Mouse (Mus musculus) lung, embryonic 15.5 days (tissue): ENCODE measurements around the gene Calhm5. TPM values are rescaled to one million over a fixed set of nuclear protein-coding genes. Genes with fewer than 3 reads are reported as not detected.

Source experiments
- ATAC-seq: fragments of 200-750 bp; cut with Nextera tagmentation; 2 replicates; pipeline ENCODE4 v1.8.0; 2017; ENCODE audit warnings: moderate number of reproducible peaks, borderline replicate concordance; ENCODE audit not compliant: low FRiP score, low TSS enrichment; ENCODE audit errors: extremely low read depth
- H3K27ac ChIP-seq: fragments of 300-500 bp; sonication (generic); 2 replicates; pipeline ENCODE4 v1.5.1; 2015; ENCODE audit warnings: moderate library complexity, mild to moderate bottlenecking, inconsistent platforms
- H3K27me3 ChIP-seq: fragments of 300-500 bp; sonication (generic); 2 replicates; pipeline ENCODE4 v1.6.1; 2015; ENCODE audit warnings: inconsistent platforms
- H3K36me3 ChIP-seq: fragments of 300-500 bp; sonication (generic); 2 replicates; pipeline ENCODE4 v1.6.1; 2015; ENCODE audit warnings: inconsistent platforms
- H3K4me1 ChIP-seq: fragments of 300-500 bp; sonication (generic); 2 replicates; pipeline ENCODE4 v1.6.1; 2015; ENCODE audit warnings: inconsistent platforms
- H3K4me2 ChIP-seq: fragments of 300-500 bp; sonication (generic); 2 replicates; pipeline ENCODE4 v1.6.1; 2015; ENCODE audit warnings: inconsistent platforms, mild to moderate bottlenecking, moderate library complexity
- H3K4me3 ChIP-seq: fragments of 300-500 bp; sonication (generic); 2 replicates; pipeline ENCODE4 v1.5.1; 2015; ENCODE audit warnings: mild to moderate bottlenecking, inconsistent platforms
- H3K9ac ChIP-seq: fragments of 300-500 bp; sonication (generic); 2 replicates; pipeline ENCODE4 v1.6.1; 2015; ENCODE audit warnings: inconsistent platforms
- H3K9me3 ChIP-seq: fragments of 300-500 bp; sonication (generic); 2 replicates; pipeline ENCODE4 v1.6.1; 2016; ENCODE audit warnings: inconsistent platforms
- WGBS: fragments of 180-500 bp; shearing (Covaris S2); methylation state at CpG from one replicate; pipeline ENCODE4 v1.1.7; 2015; 5-methylcytosine and 5-hydroxymethylcytosine counted together
- polyA plus RNA-seq: library from polyadenylated mRNA; unstranded; fragments of >200 nt; fragmentation: Nextera tagmentation; extraction: Ambion mirVana; gene quantifications from 2 replicates; pipeline ENCODE4 v1.2.1, GENCODE M21; 2015

Gene Calhm5
- polyA plus RNA-seq: 0.65 and 0.96 TPM in 2 replicates

DNA sequence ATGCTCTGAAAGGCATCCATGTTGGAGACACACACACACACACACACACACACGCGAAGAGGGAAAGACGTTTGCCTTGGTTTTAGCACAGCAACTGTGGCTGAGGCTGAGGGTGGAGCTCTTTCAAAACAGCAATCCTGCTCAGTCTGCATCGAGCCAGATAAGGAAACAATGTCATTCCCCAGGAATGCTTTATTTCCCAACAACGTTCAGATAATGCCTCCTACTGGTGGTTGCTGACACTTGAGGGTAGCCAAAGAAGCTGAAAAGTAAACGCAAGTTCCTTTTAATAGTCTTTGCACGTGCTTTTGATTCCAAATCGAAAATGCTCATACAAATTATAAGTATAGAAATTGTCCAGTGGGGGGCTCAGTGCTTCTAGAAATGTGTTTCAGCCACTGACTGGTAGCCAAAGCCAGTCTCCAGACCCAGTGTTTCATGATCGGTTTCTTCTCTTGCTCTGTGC lies at the start of gene Calhm5:
Gene Calhm5, minus strand, starts transcription at position 102 of the 466 bp plus-strand sequence.
- 10% methylated on average over 9 of the region's 9 CpGs for WGBS
- Histone ChIP-seq H3K4me3 (peak within 1 kb of the TSS; percentile 28), H3K4me2 (peak within 1 kb of the TSS; percentile 50), H3K27me3 (no peaks in the 10 kb centered on the region), H3K4me1 (no peaks in the 10 kb centered on the region; the same call in 1 of the 2 replicates), H3K27ac (peak within 1 kb of the TSS; percentile 37; the same call in 1 of the 2 replicates), H3K36me3 (no peaks in the 10 kb centered on the region), H3K9ac (peak within 1 kb of the TSS; percentile 22; the same call in 1 of the 2 replicates), H3K9me3 (no peaks in the 10 kb centered on the region)
- ATAC-seq: peak; percentile 87; the same call in 1 of the 2 replicates

- 88% methylated on average over 2 of the region's 2 CpGs for WGBS
Observed at GRCm38 (mm10) chr10:34141693-34142092, 45.4 kb upstream of the Calhm5 start.

GRCm38 (mm10) chr10:34139768-34140167 lies 43.4 kb upstream of the Calhm5 start:
- Histone ChIP-seq H3K4me2 (no peak overlapping the region), H3K27ac (no peak overlapping the region), H3K36me3 (no peaks in the 10 kb centered on the region), H3K9me3 (no peaks in the 10 kb centered on the region), H3K9ac (no peak overlapping the region), H3K4me1 (no peaks in the 10 kb centered on the region), H3K27me3 (no peaks in the 10 kb centered on the region), H3K4me3 (no peak overlapping the region)
- ATAC-seq: no peak
- 58% methylated on average over 4 of the region's 4 CpGs for WGBS

More at GRCm38 (mm10) chr10:34141693-34142092, 45.4 kb upstream of the Calhm5 start:
- Histone ChIP-seq H3K27me3 (no peaks in the 10 kb centered on the region), H3K4me3 (no peak overlapping the region), H3K4me1 (no peaks in the 10 kb centered on the region), H3K4me2 (no peak overlapping the region), H3K9me3 (no peaks in the 10 kb centered on the region), H3K27ac (no peak overlapping the region), H3K36me3 (no peaks in the 10 kb centered on the region), H3K9ac (no peak overlapping the region)
- no peak for ATAC-seq

DNA sequence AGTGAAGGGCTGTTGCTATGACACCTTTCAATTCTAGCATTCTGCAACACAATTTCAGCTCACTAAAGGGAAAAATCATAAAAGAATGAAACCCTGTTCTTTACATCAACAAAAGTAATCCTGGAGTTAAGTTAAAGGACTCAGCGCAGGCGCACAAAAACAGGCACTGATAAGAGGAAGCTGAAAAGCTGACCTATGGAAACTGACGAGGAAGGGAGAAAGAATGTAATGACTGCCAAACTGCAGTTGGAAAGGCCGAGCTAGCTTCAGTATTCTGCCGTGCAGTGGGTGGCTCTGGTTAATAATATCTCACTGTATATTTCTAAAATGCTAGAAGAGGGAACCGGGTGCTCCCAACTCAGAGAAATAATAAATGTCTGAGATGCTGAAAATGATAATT lies 41.7 kb upstream of the Calhm5 start:
- no peak overlapping the region for H3K4me3 ChIP-seq
- ATAC-seq: no peak
- H3K9ac ChIP-seq: no peak overlapping the region
- no peaks in the 10 kb centered on the region for H3K4me1 ChIP-seq
- H3K27ac ChIP-seq: no peak overlapping the region
- no peaks in the 10 kb centered on the region for H3K36me3 ChIP-seq
- no peaks in the 10 kb centered on the region for H3K27me3 ChIP-seq
- H3K4me2 ChIP-seq: no peak overlapping the region
- no peaks in the 10 kb centered on the region for H3K9me3 ChIP-seq
- whole genome bisulfite sequencing: 36% methylated on average over 6 of the region's 6 CpGs

GRCm38 (mm10) chr10:34136432-34136831 lies 40.1 kb upstream of the Calhm5 start:
- no peaks in the 10 kb centered on the region for H3K36me3 ChIP-seq
- H3K27me3 ChIP-seq: no peaks in the 10 kb centered on the region
- no peaks in the 10 kb centered on the region for H3K4me1 ChIP-seq
- no peak for ATAC-seq
- H3K4me2 ChIP-seq: no peak overlapping the region
- H3K4me3 ChIP-seq: no peak overlapping the region
- WGBS: 22% methylated on average over 6 of the region's 6 CpGs
- no peaks in the 10 kb centered on the region for H3K9me3 ChIP-seq
- no peak overlapping the region for H3K9ac ChIP-seq
- no peak overlapping the region for H3K27ac ChIP-seq

DNA sequence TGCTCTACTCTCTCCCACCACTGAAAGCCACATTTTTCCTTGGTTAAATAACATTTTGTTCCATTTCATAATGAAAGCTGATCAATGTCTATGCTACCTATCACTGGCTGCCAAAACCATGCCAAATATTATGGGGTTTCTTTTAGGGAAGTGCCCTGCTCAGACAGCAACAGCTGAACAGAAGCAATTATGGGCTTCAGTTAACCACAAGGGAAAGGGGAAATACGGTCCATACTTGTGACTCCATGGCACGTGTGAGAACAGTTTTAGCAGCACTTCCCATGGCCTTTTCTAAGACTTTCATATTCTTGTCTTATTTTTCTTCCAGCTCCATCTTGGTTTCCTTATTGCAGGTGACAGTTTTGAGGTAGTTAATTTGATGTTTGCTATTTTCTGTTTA lies 35.0 kb upstream of the Calhm5 start:
- no peak for ATAC-seq
- no peak overlapping the region for H3K4me2 ChIP-seq
- no peaks in the 10 kb centered on the region for H3K27me3 ChIP-seq
- WGBS: 63% methylated on average over 2 of the region's 2 CpGs
- H3K4me3 ChIP-seq: no peak overlapping the region
- peaks cover 13% of the 10 kb centered on the region; the same call in 1 of the 2 replicates for H3K4me1 ChIP-seq
- H3K36me3 ChIP-seq: no peaks in the 10 kb centered on the region
- no peak overlapping the region for H3K9ac ChIP-seq
- no peaks in the 10 kb centered on the region for H3K9me3 ChIP-seq
- H3K27ac ChIP-seq: no peak overlapping the region

GRCm38 (mm10) chr10:34128391-34128790 lies 32.1 kb upstream of the Calhm5 start:
- no peak for ATAC-seq
- H3K9ac ChIP-seq: no peak overlapping the region
- 67% methylated on average over 6 of the region's 6 CpGs for WGBS
- no peak overlapping the region for H3K4me3 ChIP-seq
- H3K36me3 ChIP-seq: no peaks in the 10 kb centered on the region
- H3K9me3 ChIP-seq: no peaks in the 10 kb centered on the region
- no peak overlapping the region for H3K4me2 ChIP-seq
- no peak overlapping the region for H3K27ac ChIP-seq
- peaks cover 13% of the 10 kb centered on the region; the same call in 1 of the 2 replicates for H3K4me1 ChIP-seq
- no peaks in the 10 kb centered on the region for H3K27me3 ChIP-seq

GRCm38 (mm10) chr10:34127392-34128378 lies 31.4 kb upstream of the Calhm5 start, which contains the start of gene Calhm6:
Calhm6 (minus strand) TSS chr10:34127984.
- Histone ChIP-seq H3K36me3 (no peaks in the 10 kb centered on the region), H3K4me1 (peaks cover 13% of the 10 kb centered on the region; the same call in 1 of the 2 replicates), H3K4me3 (peak within 1 kb of the TSS; percentile 53), H3K27ac (no peak within 1 kb of the TSS), H3K4me2 (peak within 1 kb of the TSS; percentile 87), H3K9ac (peak within 1 kb of the TSS; percentile 37), H3K9me3 (no peaks in the 10 kb centered on the region), H3K27me3 (no peaks in the 10 kb centered on the region)
- 13% methylated on average over 44 of the region's 44 CpGs for WGBS
- peak; percentile 74 for ATAC-seq

DNA sequence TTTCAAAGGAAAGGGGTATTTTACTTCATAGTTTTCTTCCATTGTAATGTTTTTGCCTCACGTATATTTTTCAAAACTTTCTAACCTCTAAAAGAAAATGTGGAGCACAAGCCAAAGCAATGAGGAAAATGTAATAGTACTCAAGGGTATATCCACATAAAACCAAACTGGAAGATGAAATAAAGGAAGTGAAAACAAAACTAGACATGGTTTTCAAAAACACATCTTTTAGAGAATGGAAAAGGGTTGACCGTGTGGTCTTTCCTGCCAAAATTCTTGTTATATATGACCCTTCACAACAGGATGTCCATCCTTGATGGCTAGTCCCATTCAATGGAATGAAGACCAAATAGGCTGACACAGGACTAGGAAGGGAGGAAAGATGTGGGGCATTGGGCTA lies 22.1 kb upstream of the Calhm5 start:
- Histone ChIP-seq H3K36me3 (no peaks in the 10 kb centered on the region), H3K9me3 (no peaks in the 10 kb centered on the region), H3K9ac (no peak overlapping the region), H3K27ac (no peak overlapping the region), H3K4me3 (no peak overlapping the region), H3K4me2 (no peak overlapping the region), H3K27me3 (no peaks in the 10 kb centered on the region), H3K4me1 (no peaks in the 10 kb centered on the region)
- ATAC-seq: no peak
- WGBS: 89% methylated on average over 2 of the region's 2 CpGs

DNA sequence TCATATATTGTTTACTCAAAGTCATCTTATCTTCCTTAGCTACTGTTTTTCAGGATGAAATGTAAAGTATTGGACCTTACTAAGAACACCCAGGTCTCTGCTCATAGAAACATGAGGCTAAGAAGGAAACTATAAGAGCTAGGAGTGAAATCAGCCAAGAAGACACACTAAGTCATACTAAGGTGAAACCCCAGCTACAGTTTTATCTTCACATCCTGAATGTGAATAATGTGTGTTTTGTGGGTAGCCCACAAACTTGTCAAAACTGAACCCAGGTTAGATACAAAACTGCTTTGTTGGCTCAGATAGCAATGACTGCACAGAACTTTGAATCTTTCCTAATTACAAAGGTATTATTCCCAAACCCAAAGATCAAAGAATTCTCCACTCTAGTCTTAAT lies 21.5 kb upstream of the Calhm5 start:
- no peaks in the 10 kb centered on the region for H3K4me1 ChIP-seq
- H3K9ac ChIP-seq: no peak overlapping the region
- no peaks in the 10 kb centered on the region for H3K36me3 ChIP-seq
- no peak overlapping the region for H3K27ac ChIP-seq
- H3K9me3 ChIP-seq: no peaks in the 10 kb centered on the region
- H3K27me3 ChIP-seq: no peaks in the 10 kb centered on the region
- no peak overlapping the region for H3K4me3 ChIP-seq
- H3K4me2 ChIP-seq: no peak overlapping the region
- no peak for ATAC-seq

- ATAC-seq: no peak
- no peaks in the 10 kb centered on the region for H3K9me3 ChIP-seq
Observed at GRCm38 (mm10) chr10:34117131-34117530, 20.8 kb upstream of the Calhm5 start.

More at GRCm38 (mm10) chr10:34117131-34117530, 20.8 kb upstream of the Calhm5 start:
- Histone ChIP-seq H3K4me2 (no peak overlapping the region), H3K27me3 (no peaks in the 10 kb centered on the region), H3K9ac (no peak overlapping the region), H3K36me3 (no peaks in the 10 kb centered on the region), H3K27ac (no peak overlapping the region), H3K4me3 (no peak overlapping the region), H3K4me1 (no peaks in the 10 kb centered on the region)
- 40% methylated on average over 3 of the region's 3 CpGs for WGBS
